Mouse (Mus musculus): ENCODE results near the gene Mcrip2. TPM values are rescaled to one million over a fixed set of nuclear protein-coding genes. Genes with fewer than 3 reads are reported as not detected.

Mcrip2 gene
- polyA plus RNA-seq (2015; fragmentation: Nextera tagmentation; extraction: Ambion mirVana) = 10.8 and 14.2 TPM in 2 replicates

DNA sequence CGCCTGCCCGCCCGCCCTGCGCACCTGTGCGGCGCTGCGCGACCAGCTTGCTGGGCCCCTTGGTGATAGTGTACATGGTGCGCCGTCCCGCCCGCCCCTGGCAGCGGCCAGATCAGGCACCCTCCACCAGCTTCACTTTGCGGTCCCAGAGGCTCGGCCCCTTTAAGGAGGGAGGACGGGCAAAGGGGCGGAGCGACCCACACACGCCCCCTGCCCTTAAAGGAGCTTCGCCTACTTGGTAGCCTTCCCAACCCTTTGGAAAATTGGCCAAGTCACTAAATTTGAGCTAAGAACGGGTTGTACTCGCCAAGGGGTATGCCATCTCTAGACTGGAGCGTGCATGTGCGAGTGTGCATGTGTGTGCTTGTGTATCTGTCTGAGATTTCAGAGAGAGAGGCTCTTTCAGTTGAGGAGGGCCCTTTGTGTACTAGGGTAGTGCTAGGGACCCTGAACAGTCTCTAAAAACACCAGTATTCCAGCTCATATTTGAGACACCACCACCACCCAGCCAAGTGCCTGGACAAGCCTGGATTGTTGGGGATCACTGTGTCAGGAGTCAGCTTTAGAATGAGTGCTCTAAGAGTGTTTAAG, at the start of gene Mcrip2:
TSS of gene Mcrip2 (minus strand) at position 164 of the 591 bp plus-strand sequence.
- H3K27me3 ChIP-seq = no peaks in the 10 kb centered on the region
- no peaks in the 10 kb centered on the region for H3K36me3 ChIP-seq
- H3K4me1 ChIP-seq (replicated peaks) = peaks cover 15% of the 10 kb centered on the region
- peak; percentile 88 for ATAC-seq (ENCODE audit: low read depth)
- H3K27ac ChIP-seq (replicated peaks) = peak within 1 kb of the TSS; percentile 59
- H3K9ac ChIP-seq = peak within 1 kb of the TSS; percentile 80
- H3K4me3 ChIP-seq = peak within 1 kb of the TSS; percentile 76
- under 1% methylated on average over 24 of the region's 24 CpGs for WGBS
- peak within 1 kb of the TSS; percentile 98 for H3K4me2 ChIP-seq
- no peaks in the 10 kb centered on the region for H3K9me3 ChIP-seq

DNA sequence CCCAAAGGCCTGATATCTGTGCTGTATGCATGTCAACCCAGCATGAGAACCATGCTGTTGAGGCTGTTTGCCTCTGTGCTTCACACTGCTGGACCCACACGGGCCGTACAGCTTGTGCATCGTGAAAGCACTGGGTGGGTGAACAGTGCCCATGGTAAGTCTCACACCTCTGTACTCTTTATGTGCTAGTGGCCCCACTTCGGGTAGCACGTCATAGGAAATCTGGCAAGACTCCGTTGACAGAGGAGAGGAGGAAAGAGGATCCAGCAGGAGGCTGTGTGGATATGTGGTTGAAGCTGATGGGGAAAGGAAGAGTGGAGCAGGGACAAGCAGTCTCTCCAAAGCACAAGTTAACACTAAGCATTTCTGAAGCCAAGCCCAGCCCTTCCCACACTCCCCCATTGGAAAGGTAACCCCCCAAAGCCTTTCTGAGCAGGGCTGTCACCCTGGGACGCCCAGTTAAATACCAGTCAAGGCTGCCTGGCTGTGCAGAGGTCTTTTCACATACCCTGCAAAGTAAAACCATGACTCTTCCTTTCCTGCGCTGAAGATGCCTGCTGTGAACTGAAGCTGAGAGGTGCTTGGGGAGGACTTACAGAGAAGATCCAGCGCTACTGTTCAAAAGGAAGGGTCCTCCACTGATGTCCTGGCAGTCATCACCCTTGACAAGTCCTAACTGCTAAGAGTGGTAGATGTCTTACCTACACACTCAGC, 49.6 kb upstream of the Mcrip2 start:
- no peak overlapping the region for H3K27ac ChIP-seq (replicated peaks)
- WGBS = 82% methylated on average over 9 of the region's 9 CpGs
- ATAC-seq (ENCODE audit: low read depth) = no peak
- H3K4me3 ChIP-seq = peak overlapping the region; percentile 95
- H3K36me3 ChIP-seq = peaks cover 6% of the 10 kb centered on the region
- peak overlapping the region; percentile 92 for H3K4me2 ChIP-seq
- no peaks in the 10 kb centered on the region for H3K27me3 ChIP-seq
- H3K9ac ChIP-seq = peak overlapping the region; percentile 86
- peaks cover 34% of the 10 kb centered on the region for H3K4me1 ChIP-seq (replicated peaks)
- no peaks in the 10 kb centered on the region for H3K9me3 ChIP-seq

DNA sequence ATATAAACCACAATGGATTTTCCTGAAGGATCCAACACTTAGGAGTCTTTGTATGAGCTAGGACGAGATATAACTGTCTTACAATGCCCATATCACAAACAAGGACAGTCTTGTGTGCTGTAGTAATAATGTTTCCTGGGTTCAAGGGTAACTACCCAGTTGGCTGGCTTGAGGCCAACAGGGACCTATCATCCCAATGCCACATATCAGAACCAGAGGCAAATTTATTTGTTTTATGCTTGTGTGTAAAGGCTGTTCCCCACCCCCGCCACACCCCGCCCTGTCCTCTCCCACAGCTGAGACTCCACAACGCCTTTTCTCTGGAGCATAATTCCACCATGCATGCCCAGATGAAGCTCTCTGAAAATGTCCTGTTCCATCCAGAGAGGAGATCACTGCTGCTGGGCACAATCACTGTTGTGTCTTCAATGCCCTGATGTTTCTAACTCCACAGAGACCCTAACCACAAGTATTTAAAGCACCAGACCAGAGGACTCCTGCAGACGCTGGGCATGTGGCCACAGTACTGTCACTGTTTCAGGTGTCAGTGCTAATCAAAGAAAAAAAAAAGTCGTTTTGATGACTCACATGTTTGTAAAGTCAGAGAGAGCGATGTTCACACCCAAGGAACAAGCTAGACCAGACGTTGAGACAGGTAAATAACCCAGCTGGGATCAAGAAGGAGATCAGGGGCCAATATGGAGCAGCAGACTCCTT, 48.5 kb upstream of the Mcrip2 start:
- no peak for ATAC-seq (ENCODE audit: low read depth)
- Histone ChIP-seq H3K4me3 (peak overlapping the region; percentile 95; the same call in 1 of the 2 replicates), H3K4me1 (replicated peaks) (peaks cover 34% of the 10 kb centered on the region), H3K4me2 (peak overlapping the region; percentile 92), H3K27ac (replicated peaks) (no peak overlapping the region), H3K36me3 (peaks cover 6% of the 10 kb centered on the region), H3K9me3 (no peaks in the 10 kb centered on the region), H3K9ac (peak overlapping the region; percentile 86; the same call in 1 of the 2 replicates), H3K27me3 (no peaks in the 10 kb centered on the region)
- WGBS = 76% methylated on average over 8 of the region's 8 CpGs

DNA sequence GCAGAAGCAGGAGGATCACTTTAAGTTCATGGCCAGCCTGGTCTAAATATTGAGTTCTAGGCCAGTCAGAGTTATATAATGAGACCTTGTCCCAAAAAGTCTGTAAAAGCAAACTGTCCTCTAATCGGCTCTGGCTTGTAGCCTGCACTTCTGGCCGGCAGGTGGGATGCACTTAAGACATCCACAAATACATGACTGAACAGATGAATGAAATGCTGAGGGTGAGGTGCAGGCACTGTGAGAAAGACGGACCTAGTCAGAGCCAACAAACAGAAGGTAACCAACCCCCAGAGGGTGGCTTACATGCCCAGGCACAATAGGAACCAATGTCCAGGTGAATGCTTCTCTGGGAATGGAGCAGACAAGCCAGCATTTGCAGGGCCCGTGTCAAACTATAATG, 45.7 kb upstream of the Mcrip2 start:
- no peak overlapping the region for H3K4me2 ChIP-seq
- no peak overlapping the region for H3K27ac ChIP-seq (replicated peaks)
- no peaks in the 10 kb centered on the region for H3K27me3 ChIP-seq
- H3K9ac ChIP-seq = no peak overlapping the region; the same call in 1 of the 2 replicates
- no peak overlapping the region for H3K4me3 ChIP-seq
- peaks cover 27% of the 10 kb centered on the region for H3K4me1 ChIP-seq (replicated peaks)
- peaks cover 6% of the 10 kb centered on the region for H3K36me3 ChIP-seq
- no peak for ATAC-seq (ENCODE audit: low read depth)
- WGBS = 86% methylated on average over 4 of the region's 4 CpGs
- no peaks in the 10 kb centered on the region for H3K9me3 ChIP-seq

DNA sequence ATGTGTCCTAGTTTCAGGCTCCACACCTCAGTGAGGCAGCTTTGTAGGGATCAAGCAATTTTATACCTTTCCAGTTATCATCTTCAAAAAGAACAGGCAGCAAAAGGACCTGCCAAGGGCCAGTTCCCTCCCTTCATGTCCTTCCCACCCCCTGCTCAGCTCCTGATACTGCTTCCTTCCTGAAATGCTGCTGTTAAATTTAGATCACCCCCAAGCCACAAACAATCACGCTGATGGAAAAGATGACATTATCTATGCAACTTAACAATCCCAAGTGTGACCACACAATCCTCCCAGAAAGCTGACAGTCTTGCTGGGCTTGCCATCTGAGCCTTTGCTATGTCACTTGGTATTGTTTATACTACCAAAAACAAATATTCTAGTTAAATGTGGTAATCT, 45.3 kb upstream of the Mcrip2 start:
- H3K4me2 ChIP-seq = no peak overlapping the region
- no peak overlapping the region for H3K27ac ChIP-seq (replicated peaks)
- H3K4me3 ChIP-seq = no peak overlapping the region
- WGBS = 84% methylated on average over 1 of the region's 1 CpGs
- peaks cover 6% of the 10 kb centered on the region for H3K36me3 ChIP-seq
- peaks cover 25% of the 10 kb centered on the region for H3K4me1 ChIP-seq (replicated peaks)
- ATAC-seq (ENCODE audit: low read depth) = no peak
- no peaks in the 10 kb centered on the region for H3K27me3 ChIP-seq
- H3K9ac ChIP-seq = no peak overlapping the region
- no peaks in the 10 kb centered on the region for H3K9me3 ChIP-seq

DNA sequence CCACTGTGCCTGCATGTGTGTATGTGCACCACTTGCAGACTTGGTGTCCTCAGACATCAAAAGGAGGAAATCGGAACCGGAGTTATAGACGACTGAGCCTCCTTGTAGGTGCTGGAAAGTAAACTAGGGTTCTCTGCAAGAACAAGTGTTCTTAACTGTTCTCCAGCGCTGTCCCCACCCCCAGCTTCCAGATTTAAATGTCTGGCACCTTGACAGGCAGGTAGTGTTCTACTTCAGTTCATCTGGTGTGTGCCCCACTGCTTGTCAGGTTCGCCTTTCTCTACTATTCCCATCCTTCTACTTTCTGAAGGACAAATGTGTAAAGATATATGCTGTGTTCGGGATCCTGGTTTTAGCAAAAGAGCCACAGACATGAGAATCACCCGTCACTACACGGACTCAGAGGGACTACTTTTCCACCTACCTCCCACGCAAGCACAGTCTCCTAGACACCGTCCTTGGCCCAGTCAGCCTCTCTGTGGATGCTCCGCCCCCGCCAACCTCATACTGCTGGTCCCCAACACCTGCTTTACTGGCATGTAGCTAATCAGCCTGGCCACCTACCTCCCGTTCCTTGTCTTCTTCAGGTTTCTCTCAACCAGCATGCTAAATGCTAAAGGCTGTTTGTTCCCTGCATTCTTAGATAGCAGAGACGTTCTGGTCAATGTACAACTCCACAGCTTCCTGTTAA, 44.8 kb upstream of the Mcrip2 start:
- H3K36me3 ChIP-seq = peaks cover 6% of the 10 kb centered on the region
- H3K4me1 ChIP-seq (replicated peaks) = peaks cover 20% of the 10 kb centered on the region
- no peak overlapping the region for H3K4me2 ChIP-seq
- H3K9ac ChIP-seq = no peak overlapping the region
- no peaks in the 10 kb centered on the region for H3K9me3 ChIP-seq
- no peaks in the 10 kb centered on the region for H3K27me3 ChIP-seq
- no peak for ATAC-seq (ENCODE audit: low read depth)
- WGBS = 92% methylated on average over 14 of the region's 14 CpGs
- H3K4me3 ChIP-seq = no peak overlapping the region
- no peak overlapping the region for H3K27ac ChIP-seq (replicated peaks)

DNA sequence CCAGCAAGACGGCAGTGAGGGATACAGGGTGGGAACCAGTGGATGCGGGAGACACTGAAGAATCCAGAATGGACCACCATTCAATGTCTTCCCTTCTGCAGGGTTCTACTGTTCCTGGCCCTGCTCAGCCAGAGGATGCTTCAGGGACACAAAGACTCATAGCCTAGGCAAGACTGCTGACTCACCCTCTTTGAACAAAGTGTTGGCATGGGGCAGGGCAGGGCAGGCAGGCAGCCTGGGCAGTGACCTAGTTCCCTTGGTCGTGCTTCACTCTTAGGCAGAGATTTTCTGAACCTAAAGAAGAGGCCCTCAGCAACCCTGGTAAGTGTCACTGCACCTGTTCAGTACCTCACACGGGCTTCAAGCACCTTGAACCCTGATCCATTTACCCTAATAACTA, 43.3 kb upstream of the Mcrip2 start:
- peaks cover 3% of the 10 kb centered on the region; the same call in 1 of the 2 replicates for H3K36me3 ChIP-seq
- H3K27me3 ChIP-seq = no peaks in the 10 kb centered on the region
- no peak overlapping the region for H3K27ac ChIP-seq (replicated peaks)
- no peak overlapping the region for H3K4me3 ChIP-seq
- no peak for ATAC-seq (ENCODE audit: low read depth)
- H3K9me3 ChIP-seq = no peaks in the 10 kb centered on the region
- H3K9ac ChIP-seq = no peak overlapping the region
- H3K4me1 ChIP-seq (replicated peaks) = peaks cover 5% of the 10 kb centered on the region
- WGBS = 88% methylated on average over 4 of the region's 4 CpGs
- H3K4me2 ChIP-seq = no peak overlapping the region

DNA sequence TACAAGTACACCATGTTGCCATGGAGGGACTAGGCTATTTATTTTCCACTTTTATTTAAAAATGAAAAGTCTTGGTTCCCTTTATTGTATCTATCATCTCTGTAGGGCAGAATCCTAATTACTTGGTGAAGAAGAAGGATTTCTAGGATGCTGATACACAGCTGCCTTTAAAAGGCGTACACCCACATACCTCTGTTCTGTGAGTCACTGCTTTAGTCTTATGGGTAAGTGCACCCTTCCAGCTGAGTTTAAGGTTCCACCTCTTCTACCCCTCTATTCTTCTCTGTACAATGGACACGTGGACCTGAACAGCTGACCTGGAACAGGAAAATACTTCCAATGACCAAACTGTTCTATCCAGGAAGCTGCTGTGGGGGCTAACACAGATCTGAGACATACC, 39.1 kb upstream of the Mcrip2 start:
- peaks cover 4% of the 10 kb centered on the region; the same call in 1 of the 2 replicates for H3K36me3 ChIP-seq
- H3K9ac ChIP-seq = no peak overlapping the region
- H3K27ac ChIP-seq (replicated peaks) = no peak overlapping the region
- no peak overlapping the region for H3K4me3 ChIP-seq
- no peak for ATAC-seq (ENCODE audit: low read depth)
- no peak overlapping the region for H3K4me2 ChIP-seq
- 87% methylated on average over 2 of the region's 2 CpGs for WGBS
- no peaks in the 10 kb centered on the region for H3K9me3 ChIP-seq
- H3K4me1 ChIP-seq (replicated peaks) = no peaks in the 10 kb centered on the region
- no peaks in the 10 kb centered on the region for H3K27me3 ChIP-seq

DNA sequence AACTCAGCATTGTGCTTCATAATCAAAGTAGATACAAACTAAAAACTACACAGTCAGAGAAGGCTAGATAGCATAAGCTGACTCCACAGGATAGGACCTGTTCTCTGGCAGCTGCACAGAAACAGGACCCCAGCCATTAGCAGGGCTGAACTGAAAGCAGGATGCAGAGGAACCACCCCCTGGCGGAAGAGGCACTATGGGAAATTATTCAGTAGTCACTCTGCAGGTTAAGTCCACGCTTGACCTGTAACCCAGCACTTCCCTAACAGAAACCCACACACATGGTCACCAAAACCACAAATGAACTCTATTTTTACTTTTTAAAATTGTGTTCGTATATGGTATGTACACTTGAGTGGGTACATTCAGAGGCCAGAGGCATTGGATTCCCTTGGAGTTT, 34.5 kb upstream of the Mcrip2 start:
- Histone ChIP-seq H3K4me3 (no peak overlapping the region), H3K4me2 (no peak overlapping the region), H3K36me3 (peaks cover 12% of the 10 kb centered on the region; the same call in 1 of the 2 replicates), H3K27ac (replicated peaks) (no peak overlapping the region), H3K9me3 (no peaks in the 10 kb centered on the region), H3K4me1 (replicated peaks) (no peaks in the 10 kb centered on the region), H3K27me3 (no peaks in the 10 kb centered on the region), H3K9ac (no peak overlapping the region)
- 84% methylated on average over 3 of the region's 3 CpGs for WGBS
- no peak for ATAC-seq (ENCODE audit: low read depth)

DNA sequence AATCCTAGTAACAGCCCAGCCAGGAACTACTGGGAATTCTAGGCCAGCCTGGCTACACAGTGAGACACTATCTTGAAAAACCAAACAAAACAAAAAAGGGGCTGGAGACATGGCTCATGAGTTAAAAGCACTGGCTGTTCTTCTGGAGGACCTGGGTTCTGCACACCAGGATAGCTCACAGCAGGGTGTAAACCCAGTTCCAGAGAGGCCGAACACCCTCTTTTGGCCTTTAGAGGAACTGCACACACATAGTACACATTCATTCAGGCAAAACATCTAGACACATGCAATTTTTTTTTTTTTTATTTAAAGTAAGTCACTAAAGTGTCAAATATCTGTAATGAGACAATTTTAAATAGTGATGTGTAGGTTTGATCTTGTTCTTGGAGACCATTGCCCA, 31.6 kb upstream of the Mcrip2 start:
- Histone ChIP-seq H3K36me3 (peaks cover 8% of the 10 kb centered on the region; the same call in 1 of the 2 replicates), H3K9me3 (no peaks in the 10 kb centered on the region), H3K9ac (no peak overlapping the region), H3K27me3 (no peaks in the 10 kb centered on the region), H3K4me1 (replicated peaks) (peaks cover 14% of the 10 kb centered on the region; the same call in 1 of the 2 replicates), H3K4me3 (no peak overlapping the region), H3K4me2 (no peak overlapping the region), H3K27ac (replicated peaks) (no peak overlapping the region)
- ATAC-seq (ENCODE audit: low read depth) = no peak
- 94% methylated on average over 1 of the region's 1 CpGs for WGBS

DNA sequence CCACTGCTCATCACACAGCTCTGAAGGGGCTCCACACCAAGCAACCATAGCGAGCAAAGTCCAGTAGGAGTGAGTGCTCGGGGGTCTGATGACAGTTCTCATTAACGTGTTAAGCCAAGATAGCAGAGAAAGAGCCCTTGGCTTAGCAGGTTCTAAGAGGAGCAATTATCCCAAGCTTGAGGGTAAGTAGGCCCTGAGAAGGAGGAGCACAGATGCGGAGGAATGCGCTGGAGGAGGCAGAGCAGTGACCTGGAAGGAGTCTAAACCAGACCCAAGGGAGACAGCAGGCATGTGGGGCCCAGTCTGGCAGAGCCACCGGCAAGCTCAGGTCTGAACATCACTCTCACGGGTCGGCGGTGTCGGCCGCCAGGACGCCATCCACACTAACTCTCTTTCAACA, 27.3 kb upstream of the Mcrip2 start:
- Histone ChIP-seq H3K9ac (no peak overlapping the region), H3K9me3 (no peaks in the 10 kb centered on the region), H3K27me3 (no peaks in the 10 kb centered on the region), H3K27ac (replicated peaks) (no peak overlapping the region), H3K4me1 (replicated peaks) (peaks cover 17% of the 10 kb centered on the region), H3K4me2 (no peak overlapping the region), H3K4me3 (no peak overlapping the region), H3K36me3 (peaks cover 8% of the 10 kb centered on the region; the same call in 1 of the 2 replicates)
- 74% methylated on average over 12 of the region's 12 CpGs for WGBS
- ATAC-seq (ENCODE audit: low read depth) = no peak

DNA sequence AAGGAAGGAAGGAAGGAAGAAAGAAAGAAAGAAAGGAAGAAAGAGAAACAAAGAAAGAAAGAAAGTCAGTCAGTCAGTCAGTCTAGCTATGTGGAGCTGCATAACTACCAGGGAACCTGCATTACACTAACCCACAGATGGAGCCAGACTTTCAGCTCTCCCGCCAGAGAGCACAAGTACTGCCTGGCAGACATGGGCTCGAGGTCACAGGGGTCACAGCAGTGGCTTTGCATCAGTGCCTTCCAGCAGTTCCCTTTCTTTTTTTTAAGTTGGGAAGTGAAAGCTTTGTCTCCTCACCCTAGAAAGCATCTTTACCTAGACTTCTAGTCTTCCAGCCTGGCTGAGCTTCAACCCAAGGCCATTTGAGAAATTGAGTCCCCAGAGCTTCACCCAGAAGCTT, 26.9 kb upstream of the Mcrip2 start:
- Histone ChIP-seq H3K4me2 (no peak overlapping the region), H3K9ac (no peak overlapping the region), H3K4me1 (replicated peaks) (peaks cover 17% of the 10 kb centered on the region), H3K4me3 (no peak overlapping the region), H3K36me3 (peaks cover 3% of the 10 kb centered on the region; the same call in 1 of the 2 replicates), H3K9me3 (no peaks in the 10 kb centered on the region), H3K27me3 (no peaks in the 10 kb centered on the region), H3K27ac (replicated peaks) (no peak overlapping the region)
- ATAC-seq (ENCODE audit: low read depth) = no peak
- WGBS = 31% methylated on average over 2 of the region's 2 CpGs

All from neural tube, embryonic 13.5 days (tissue).